Mouse (Mus musculus): ENCODE results near the gene Acbd5.

DNA sequence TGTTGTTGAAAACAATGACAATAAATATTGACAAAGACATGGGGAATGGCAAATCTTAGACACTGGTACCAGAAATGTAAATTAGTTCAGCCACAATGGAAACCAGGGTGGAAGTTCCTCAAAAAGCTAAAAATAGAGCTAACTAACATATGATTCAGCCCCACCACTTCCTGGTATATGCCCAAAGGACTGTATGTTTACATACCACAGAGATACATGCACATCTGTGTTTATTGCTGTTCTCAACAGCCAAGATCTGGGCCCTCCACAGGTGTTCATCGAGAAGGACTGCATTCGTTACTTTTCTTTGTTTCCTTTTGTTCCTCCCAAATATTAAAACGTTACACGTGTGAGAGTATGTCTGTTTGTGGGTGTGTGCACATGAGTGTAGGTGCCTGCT is 26.5 kb upstream of the Acbd5 start:
- no peak for TF ChIP-seq POLR2A (IDR thresholded peaks at IDR 0.05; ENCODE audit: borderline replicate concordance, insufficient read depth, low read length)
- TF ChIP-seq CTCF (IDR thresholded peaks at IDR 0.05; ENCODE audit: borderline replicate concordance, insufficient read depth, low read depth, low read length) = no peak
